Mouse (Mus musculus) lung, adult 18-20 months (tissue): ENCODE results near the gene Map4k3.
"Not testable (repeated sequence)": the region's sequence is repeated elsewhere in the genome, so short reads cannot be mapped to it uniquely, and the experiment has no call there.

ENCODE experiments used
- DNase-seq, 2 experiments: peaks; one replicate each; pipeline ENCODE4 v3.0.0; 2022; ENCODE audit warnings: mixed read lengths in 2 of 2

Map4k3 gene

DNA sequence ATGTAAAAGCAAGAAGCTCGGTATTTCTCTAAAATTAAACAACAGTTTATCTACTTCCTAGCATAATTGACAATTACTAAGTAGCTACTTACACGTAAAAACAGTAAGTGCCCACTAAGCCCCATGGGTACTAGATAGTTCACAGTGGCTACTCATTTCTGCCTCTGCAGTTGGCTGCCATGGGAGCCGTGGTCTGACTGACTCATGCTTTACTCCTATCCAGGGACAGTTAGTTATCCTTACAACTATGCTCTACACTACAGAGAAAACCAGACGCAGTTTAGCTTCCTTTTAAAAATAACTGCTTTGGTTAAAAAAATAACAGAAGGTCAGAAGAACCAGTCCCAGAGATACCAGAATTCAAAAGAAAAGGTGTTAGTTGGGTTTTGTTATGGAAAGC, 106.6 kb downstream of the Map4k3 start:
- no peak for DNase-seq

DNA sequence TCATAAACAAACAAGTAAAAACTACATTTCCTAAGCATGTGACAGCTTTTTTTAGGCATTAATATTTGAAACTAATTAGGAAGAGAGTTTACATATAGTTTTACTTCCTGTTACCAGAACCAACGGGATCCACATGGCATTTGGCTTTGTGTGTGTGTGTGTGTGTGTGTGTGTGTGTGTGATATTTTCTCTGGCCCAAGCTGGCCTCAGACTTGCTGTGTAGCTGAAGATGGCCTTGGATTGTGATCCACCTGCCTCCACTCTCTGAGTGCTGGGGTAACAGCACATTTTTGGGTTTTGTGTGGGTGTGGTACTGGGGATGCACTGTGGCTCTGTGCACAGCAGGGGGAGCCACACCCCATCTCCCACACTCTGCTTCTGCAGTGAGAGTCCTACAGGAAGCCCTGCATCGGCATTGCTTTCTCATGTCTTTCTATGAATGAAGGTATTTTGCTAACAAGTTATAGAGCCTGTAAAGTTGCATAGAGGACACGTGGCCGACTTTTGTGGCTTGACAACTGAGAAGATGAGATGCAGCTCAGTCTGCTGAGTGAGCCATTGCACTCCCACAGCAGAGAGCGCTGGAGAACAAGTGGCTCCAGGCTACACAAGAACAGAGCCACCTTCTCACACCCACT, 107.4 kb downstream of the Map4k3 start:
- peak; percentile 45 to 57 for DNase-seq

DNA sequence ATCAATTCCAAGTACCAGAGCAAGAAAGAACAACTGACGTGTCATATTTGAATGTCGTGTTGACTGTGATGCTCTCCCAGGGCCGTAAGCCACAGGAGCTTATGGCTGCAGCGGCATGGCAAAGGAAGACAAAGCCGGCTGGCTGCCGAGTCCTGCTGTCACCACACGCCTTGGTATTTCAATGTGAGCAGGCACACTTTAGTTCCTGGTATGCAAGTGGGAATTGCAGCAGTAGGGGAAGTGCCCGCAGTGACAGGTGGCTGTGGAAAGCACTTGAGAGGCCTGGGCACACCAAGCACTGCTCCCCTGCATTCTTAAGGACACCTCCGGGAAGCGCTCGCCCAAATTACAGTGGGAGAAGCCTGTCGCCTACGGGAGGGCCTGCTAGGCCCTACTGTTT, 108.7 kb downstream of the Map4k3 start:
- DNase-seq: peak; percentile 59 to 66

DNA sequence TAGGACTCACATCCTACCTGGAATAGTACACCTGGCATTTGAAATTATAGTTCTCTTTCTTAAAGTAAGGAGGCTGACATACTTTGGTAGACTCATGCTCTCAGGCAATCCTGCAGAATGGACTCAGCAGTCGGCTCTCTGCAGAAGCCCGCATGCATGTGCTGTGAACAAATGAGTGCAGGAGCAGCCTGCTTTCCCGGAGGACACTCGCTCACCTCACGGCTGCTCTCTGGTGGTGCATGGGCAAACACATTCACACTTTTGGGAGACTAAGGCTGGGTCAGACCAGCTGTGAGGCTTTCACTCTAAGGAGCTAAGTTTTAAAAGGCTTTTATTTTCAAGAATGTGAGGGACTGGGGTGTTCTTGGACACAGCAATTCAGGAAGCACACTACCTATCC, 109.4 kb downstream of the Map4k3 start:
- DNase-seq: no peak

DNA sequence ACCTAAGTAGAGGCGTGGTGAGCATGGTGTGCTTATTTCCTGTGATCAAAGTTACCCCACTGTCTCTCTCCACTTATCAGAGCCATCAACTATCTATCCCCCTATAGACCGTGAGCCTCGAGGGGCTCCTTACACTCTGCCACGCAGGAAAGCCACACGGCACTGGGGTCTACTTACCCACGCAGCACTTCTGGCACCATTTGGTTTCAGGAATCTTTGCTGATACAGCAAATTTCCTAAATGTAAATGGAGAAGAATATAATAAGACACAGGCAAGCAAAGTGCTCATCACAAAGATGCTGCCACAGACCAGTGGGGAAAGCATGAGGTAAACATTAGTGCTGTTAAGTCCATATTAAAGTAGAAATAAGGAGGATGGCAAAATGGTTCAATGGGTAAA, 124.5 kb downstream of the Map4k3 start:
- DNase-seq: no peak

DNA sequence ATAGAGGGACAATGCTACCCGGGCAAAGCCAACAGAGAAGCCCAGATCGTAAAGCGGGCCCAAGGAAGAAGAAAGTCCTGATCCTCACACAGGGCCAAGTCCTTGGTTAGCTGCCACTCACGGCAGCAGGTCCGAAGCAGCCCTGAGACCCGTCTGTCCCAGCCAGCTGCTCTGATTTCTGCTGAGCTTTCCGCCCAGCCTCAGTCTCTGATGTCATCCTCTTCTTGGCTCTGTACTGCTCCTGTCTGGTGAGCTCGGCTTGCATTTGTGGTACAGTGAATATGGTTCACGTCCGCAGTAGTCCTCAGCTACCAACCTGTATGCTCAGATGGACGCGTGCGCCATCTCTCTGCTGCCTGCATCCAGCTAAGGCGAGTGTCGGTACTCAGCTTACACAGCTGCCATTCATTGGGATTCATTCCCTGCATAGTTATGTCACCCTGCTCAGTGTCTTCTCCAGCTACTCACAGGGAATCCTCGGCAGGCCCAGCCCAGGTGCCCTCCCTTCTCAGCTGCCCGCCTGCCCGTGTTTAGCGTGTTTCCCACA, 125.1 kb downstream of the Map4k3 start:
- DNase-seq: no peak

DNA sequence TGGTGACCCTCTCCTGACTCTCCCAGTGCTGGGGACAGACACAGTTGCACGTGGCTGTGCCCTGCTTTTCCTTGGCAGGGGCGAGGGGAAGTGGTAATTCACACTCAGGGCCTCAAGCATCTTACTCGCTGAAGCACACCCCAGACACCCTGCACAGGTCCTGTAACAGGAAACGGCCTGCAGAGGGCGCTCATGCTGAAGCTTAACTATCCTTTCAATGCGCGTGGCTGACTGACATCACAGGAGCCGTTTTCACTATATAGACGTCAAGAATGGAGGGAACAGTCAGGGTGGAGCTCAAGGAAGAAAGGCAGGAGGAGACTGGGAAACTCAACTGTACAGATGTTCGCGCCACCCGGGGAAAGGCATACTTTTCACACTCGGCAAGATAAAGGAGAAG, 126.9 kb downstream of the Map4k3 start:
- DNase-seq: peak in 1 of 2 experiments; percentile 14

DNA sequence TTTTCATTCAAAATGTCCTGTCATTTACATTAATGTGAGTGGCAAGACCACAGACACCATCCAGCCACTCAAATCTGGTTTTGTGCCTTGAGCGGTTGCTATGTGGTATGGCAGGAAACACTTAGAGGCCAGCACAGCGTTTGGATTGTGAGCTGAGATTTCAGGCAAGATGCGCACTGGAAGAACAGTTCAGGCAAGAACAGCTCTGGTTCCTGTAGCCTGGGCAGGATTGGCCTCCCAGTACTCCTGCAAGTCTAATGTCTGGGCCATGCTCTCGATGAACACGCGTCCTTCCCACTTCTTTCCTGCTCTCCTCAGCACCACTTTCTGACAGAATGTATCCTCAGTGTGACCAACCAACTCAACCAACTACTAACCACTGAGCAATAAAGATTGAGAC, 145.2 kb downstream of the Map4k3 start:
- no peak for DNase-seq

DNA sequence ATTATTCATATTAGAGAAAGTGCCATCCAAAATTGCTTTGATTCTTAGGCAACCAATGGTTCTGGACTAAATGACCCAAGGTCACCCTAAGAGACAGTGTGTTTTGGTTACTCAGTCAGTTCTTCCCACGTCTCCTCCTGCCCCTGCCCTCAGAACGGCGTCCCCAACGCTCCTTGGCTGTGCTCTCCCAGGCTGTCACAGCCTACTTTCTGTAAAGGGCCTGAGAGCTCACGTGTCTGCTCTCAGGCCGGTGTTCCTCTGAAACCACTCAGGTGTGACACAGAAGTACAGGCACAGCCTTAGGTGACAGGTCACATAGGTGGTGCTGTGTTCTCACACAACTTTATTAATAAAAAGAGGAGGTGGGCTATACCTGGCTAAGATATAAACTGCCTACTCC, 148.4 kb downstream of the Map4k3 start:
- DNase-seq: no peak

DNA sequence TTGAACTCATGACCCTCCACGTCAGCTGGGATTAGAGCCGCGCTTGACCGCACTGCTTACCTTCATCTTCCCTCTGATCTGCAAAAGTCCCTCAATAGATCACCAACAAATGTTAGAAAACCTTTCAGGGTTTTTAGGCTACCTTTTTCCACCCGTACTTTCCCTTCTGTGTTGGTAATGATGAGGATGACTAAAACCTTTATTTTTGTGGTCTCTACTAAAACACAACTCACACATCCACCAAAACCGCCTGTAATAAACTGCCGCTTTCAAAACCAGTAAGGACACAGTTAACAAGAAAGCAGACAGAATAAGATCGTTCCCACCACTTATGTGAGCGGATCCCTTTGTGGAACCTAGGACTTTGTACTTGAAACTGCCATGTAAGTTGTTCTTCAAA, 149.2 kb downstream of the Map4k3 start:
- no peak for DNase-seq

DNA sequence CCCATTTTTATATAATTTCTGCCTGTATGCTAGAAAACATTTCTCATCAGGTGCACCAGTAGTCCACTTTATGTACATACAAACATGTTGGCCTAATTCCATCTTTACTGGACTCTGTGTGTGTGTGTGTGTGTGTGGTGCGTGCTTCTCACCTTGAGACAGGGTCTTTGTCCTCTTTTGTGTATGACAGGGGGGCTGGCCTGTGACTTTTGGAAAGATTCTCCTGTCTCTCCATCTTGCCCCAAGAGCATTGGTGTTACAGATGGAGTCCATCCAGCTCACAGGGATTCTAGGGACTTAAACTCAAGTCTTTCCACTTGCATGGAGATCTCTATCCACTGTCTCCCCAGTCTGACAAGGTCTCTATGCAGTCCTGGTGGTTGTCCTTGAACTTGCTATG, 150.2 kb downstream of the Map4k3 start:
- no peak for DNase-seq

DNA sequence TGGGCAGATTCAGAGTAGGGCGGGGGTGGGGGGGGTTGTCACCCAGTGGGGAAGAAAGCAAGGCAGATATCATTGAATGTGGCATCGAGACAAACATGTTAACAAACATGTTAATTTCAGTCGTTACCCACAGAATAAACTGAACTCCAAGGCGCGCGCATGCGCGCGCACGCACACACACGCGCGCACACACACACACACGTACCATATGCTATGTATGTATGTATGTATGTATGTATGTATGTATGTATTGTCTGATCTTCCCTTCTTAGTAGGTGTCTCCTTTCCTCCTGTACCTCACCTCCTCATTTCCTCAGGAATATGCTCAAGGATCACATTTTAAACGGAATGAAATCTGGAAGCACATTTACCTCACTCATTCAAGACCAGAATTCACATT, 150.6 kb downstream of the Map4k3 start, which contains the start of gene Cdkl4:
TSS of gene Cdkl4 (minus strand) at position 175 of the 400 bp plus-strand sequence.
- DNase-seq: no peak

DNA sequence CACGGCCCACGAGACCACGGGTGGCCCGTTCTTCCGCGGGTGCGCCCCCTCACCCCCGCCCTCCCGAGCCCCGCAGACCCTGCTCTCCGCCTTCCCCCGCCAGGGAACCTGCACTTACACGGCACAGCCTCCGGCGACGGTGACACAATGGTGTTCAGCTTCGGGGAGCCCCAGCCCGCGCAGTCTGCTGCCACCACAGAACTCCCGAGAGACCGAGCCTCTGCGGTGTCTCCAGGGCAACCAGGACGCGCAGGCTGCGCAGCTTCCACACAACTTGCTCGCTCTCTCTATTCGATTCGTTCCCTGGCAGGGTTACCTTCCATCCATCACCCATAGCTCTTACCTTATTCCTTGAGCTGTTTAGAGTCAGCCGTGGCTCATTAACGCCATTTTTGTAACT, 151.1 kb downstream of the Map4k3 start:
- DNase-seq: peak; percentile 37 to 54

DNA sequence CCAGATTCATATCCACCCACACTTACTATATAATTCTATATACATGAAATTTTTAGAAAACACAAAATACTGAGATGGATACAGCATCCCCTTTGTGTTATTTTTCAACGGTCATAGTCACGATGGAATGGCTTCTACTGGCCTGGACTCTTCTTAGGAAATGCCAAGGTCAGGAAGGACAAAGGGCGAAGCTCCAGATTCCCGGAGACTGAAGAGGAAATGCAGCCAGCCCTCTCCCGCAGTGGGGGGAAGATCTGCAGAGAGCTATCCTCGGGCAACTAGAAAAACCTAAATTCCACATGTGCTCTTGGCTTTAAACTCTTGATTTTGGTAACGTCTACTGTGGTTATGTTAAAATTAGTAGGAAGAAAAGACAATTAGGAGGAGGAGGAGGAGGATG, 153.3 kb downstream of the Map4k3 start:
- DNase-seq: no peak

DNA sequence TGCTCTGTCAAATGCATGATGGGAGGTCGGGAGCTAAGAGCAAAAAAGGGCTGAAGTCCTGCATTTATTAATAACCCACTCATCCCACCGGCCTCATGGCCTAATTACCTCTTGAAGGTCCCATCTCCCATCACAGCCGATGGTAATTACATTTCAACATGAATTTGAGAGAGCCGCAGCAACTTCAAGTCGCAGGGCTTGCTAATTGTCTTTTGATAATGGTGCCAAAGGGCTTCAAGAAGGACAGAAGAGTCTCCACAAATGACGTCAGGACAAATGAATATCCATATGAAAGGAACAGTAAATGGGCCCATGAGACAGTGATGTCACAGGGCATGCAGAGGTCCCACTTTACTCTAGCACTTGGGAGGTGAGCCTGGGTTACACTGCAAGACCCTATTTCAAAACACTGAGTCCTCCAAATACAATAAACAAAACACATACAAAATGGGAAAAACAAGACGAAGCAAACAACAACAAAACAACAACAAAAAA, 153.8 kb downstream of the Map4k3 start:
- DNase-seq: no peak

DNA sequence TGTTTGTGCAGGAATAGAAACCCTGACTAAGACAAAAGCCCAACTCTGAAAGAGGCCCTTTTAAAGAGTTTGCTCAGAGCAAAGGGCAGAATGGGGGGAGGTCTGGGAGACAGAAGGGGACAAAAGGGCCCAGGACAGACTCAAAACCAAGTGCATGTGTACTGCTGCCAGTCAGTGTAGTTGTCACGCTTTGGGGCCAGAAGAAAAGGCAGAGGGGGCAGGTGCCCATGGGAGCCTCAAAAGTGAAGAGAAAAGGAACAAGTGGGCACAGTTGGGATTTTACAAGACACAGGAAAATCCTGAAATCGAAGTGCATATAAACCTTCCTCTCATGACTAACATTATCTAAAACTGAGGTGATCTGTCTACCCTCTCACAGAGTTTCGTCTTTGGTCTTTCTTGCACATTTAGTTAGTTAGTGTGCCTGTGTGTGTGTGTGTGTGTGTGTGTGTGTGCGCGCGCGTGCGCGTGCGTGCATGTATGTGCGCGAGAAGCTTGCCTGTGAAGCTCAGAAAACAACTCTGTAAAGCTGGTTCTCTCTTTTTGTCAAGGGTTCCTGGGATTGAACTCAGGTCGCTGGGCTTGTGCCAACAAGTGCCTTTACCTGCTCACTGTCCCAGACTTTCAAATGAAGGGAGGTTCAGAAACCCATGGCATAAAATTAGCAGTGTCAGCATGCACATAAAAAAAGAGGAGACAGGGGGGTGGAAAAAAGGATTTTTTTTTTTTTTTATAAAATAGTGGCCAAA, 155.9 kb downstream of the Map4k3 start:
- DNase-seq: no peak

DNA sequence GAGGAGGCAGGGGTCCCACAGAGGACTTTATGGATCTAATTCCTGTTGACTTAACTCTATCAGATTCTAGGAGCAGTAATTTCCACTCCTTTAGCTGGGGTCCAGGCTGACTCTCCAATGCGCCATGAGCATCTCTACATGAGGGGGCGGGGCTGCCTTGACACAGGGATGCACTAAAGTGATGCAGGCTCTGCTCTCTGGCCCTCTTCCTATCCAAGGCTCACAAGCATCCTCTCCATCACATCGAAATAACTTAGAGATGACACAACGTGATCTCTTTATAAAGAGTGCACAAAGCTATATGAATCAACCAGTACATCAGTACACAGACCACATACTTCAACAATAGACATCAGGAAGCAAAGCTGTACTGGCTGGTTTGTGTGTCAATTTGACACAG, 156.8 kb downstream of the Map4k3 start:
- DNase-seq: no peak

DNA sequence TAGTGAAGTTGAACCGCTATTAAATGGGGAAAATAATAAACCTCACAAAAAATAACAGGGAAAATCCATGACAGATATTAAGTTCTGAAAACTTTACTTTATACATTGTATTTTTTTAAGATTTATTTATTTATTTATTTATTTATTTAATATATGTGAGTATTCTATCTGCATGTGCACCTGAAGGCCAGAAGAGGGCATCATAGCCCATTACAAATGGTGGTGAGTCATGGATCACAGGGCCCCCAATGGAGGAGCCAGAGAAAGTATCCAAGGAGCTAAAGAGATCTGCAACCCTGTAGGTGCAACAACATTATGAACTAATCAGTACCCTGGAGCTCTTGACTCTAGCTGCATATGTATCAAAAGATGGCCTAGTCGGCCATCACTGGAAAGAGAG, 158.6 kb downstream of the Map4k3 start:
- not testable (repeated sequence) for DNase-seq

DNA sequence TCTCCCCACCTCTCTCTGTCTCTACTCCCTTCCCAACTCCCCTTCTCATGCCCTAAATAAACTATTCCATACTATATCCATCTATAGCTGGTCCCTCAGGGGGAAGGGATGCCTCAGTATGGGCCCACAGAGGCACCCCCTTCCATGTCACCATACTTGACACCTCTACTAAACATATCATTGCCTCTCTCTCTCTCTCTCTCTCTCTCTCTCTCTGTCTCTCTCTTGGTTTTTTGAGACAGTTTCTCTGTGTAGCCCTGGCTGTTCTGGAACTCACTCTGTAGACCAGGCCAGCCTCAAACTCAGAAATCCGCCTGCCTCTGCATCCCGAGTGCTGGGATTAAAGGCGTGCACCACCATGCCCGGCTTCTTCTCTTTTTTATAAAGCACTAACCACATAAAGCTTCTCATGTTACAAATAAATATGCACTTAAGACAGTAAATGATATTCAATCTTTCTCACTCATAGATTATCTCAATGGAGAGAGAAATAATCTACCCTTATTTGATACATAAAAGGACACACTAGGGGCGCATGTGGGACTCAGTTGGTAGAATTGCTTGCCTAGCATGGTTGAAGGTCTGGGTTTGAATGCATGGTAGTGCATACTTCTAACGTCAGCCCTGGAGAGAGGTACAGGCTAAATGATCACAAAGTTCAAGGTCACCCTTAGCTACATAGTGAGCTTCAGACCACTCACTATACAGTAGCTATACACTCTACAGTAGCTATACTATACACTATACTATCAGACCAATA, 159.3 kb downstream of the Map4k3 start:
- no peak for DNase-seq

DNA sequence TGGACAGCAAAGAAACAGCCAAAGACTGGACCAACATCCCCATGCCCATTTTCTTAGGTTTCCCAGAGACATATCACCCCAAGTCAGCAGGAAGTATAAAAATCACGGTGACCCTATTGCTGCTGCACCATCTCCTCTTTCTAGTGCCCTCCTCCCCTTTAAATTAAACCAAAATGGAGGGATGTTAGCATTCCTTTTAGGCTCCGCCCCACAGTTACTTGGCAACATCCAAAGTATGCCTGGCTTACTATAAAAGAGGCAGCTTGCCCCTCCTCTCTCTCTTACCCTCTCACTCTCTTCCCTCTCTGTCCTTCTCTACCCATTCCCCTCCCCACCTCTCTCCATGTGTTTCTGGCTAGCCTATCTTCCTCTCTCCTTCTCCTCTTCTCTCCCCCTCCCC, 159.8 kb downstream of the Map4k3 start:
- no peak for DNase-seq

DNA sequence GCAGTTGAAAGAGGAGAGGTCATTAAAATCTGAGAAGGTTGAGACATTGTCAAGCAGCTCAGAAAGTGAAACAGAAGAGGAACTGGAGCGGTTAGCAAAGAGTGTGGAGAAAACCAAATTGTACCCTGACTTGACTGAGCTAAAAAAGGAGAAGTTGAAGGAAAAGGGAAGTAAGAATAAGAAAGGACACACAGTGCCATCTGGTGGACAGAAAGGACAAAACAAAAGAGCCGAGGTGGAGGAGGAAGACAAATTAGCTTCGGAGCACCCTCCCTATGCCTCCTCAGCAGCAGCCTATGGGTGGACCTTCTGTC, 163.7 kb downstream of the Map4k3 start:
- DNase-seq: peak in 1 of 2 experiments; percentile 16

DNA sequence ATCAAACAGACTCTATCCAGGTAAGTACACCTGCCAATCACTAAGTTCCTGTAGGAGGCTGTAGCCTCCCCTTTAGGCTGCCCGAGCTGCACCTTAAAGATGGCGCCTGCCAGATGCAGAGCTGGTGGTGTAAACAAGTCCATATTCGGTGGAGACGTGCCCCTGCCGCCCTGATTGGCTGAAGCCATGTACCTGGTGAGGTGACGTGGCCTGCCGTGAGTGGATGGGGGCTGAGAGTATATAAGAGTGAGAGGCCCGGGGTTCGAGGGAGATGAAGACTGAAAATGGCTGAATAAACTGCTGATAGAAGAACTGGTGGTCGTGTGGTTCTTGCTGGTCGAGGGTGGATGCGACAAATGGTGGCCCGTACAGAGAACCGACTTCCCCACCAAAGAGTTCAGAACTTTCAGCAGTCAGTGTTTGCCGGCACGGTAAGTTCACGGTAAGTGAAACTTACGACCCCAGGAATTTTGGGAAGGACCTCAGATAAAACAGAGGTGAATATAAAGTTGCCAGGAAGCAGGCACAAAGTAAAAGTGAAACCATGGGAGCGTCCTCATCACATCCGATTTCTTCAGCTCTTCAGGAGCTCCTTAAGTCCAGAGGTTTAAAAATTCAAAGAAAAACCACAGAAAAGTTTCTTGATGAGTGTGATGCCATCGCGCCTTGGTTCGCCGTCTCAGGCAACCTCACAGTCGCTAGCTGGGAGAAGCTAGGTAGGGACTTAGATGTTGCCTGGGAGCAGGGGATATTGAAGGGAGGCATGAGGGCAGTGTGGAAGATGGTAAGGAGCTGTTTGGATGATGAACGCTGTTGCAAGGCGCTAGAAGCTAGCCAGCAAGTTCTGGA, 164.3 kb downstream of the Map4k3 start:
- DNase-seq: peak; percentile 60 to 67

DNA sequence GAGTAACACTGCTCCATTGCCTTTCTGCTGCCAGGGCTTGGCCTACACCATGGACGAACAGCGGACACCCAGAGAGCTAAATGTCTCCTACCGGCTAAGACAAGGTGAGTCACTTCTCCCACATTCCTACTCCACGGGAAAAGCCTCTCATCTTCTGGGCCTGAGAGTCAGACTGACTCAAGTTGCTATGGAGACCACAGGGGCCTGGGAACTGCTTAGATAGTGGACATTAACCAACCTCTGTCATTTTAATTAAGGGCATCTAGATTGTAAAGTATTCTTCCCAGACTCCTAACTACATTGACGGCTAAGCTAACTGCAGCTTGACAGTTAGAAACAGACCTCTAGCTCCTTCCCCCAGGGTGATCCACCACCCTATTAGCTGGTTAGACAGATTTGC, 165.5 kb downstream of the Map4k3 start:
- no peak for DNase-seq
